Mouse (Mus musculus): ENCODE measurements around the gene Olfr750.

The Olfr750 gene

GRCm38 (mm10) chr14:51026391-51027133 is 47.7 kb downstream of the Olfr750 start:
- DNase-seq (ENCODE audit: low spot score), result peak; percentile 88

- DNase-seq (ENCODE audit: low spot score), result peak; percentile 19
Observed at GRCm38 (mm10) chr14:51024820-51025219, 49.4 kb downstream of the Olfr750 start.

GRCm38 (mm10) chr14:51023457-51023856 is 50.8 kb downstream of the Olfr750 start:
- DNase-seq (ENCODE audit: low spot score), result no peak

GRCm38 (mm10) chr14:51017256-51017655 is 57.0 kb downstream of the Olfr750 start:
- no peak for DNase-seq (ENCODE audit: low spot score)

All from retina, embryonic 14.5 days (tissue).